Mouse (Mus musculus): Measurements from ENCODE around the gene Flt3l. TPM values are rescaled to one million over a fixed set of nuclear protein-coding genes. Genes with fewer than 3 reads are reported as not detected.

The Flt3l gene
- polyA plus RNA-seq, 1 experiment from 2014 or later, result 8.0 TPM

- WGBS (ENCODE audit: missing documents), result 87% methylated on average over 3 of the region's 3 CpGs
- Histone ChIP-seq H3K36me3 (ENCODE audit: inconsistent target) (no peaks in the 10 kb centered on the region), H3K4me3 (ENCODE audit: inconsistent target) (no peak overlapping the region), H3K79me2 (ENCODE audit: inconsistent target) (no peaks in the 10 kb centered on the region), H3K27ac (no peak overlapping the region)
Measured at GRCm38 (mm10) chr7:45169495-45169894, 33.3 kb upstream of the Flt3l start.

GRCm38 (mm10) chr7:45168656-45169055, 32.4 kb upstream of the Flt3l start:
- 15% methylated on average over 21 of the region's 24 CpGs for WGBS (ENCODE audit: missing documents)
- Histone ChIP-seq H3K27ac (no peak overlapping the region), H3K79me2 (ENCODE audit: inconsistent target) (no peaks in the 10 kb centered on the region), H3K36me3 (ENCODE audit: inconsistent target) (no peaks in the 10 kb centered on the region), H3K4me3 (ENCODE audit: inconsistent target) (no peak overlapping the region)

- Histone ChIP-seq H3K4me3 (ENCODE audit: inconsistent target) (no peak overlapping the region), H3K79me2 (ENCODE audit: inconsistent target) (no peaks in the 10 kb centered on the region), H3K36me3 (ENCODE audit: inconsistent target) (no peaks in the 10 kb centered on the region), H3K27ac (no peak overlapping the region)
- WGBS (ENCODE audit: missing documents), result 13% methylated on average over 19 of the region's 19 CpGs
Measured at GRCm38 (mm10) chr7:45167761-45168445, 31.7 kb upstream of the Flt3l start.

GRCm38 (mm10) chr7:45166950-45167401, 30.7 kb upstream of the Flt3l start:
- Histone ChIP-seq H3K79me2 (ENCODE audit: inconsistent target) (no peaks in the 10 kb centered on the region), H3K4me3 (ENCODE audit: inconsistent target) (no peak overlapping the region), H3K36me3 (ENCODE audit: inconsistent target) (no peaks in the 10 kb centered on the region), H3K27ac (no peak overlapping the region)
- whole genome bisulfite sequencing (ENCODE audit: missing documents), result 41% methylated on average over 6 of the region's 10 CpGs

GRCm38 (mm10) chr7:45165701-45166100, 29.5 kb upstream of the Flt3l start:
- Histone ChIP-seq H3K4me3 (ENCODE audit: inconsistent target) (no peak overlapping the region), H3K79me2 (ENCODE audit: inconsistent target) (no peaks in the 10 kb centered on the region), H3K27ac (no peak overlapping the region), H3K36me3 (ENCODE audit: inconsistent target) (no peaks in the 10 kb centered on the region)
- WGBS (ENCODE audit: missing documents), result 82% methylated on average over 11 of the region's 11 CpGs

GRCm38 (mm10) chr7:45164833-45165232, 28.6 kb upstream of the Flt3l start:
- H3K27ac ChIP-seq, result no peak overlapping the region
- no peaks in the 10 kb centered on the region for H3K79me2 ChIP-seq (ENCODE audit: inconsistent target)
- WGBS (ENCODE audit: missing documents), result 78% methylated on average over 5 of the region's 5 CpGs
- H3K4me3 ChIP-seq (ENCODE audit: inconsistent target), result no peak overlapping the region
- peaks cover 3% of the 10 kb centered on the region; the same call in 1 of the 2 replicates for H3K36me3 ChIP-seq (ENCODE audit: inconsistent target)

- Histone ChIP-seq H3K4me3 (ENCODE audit: inconsistent target) (no peak within 1 kb of the TSS), H3K36me3 (ENCODE audit: inconsistent target) (peaks cover 8% of the 10 kb centered on the region; the same call in 1 of the 2 replicates), H3K27ac (no peak within 1 kb of the TSS), H3K79me2 (ENCODE audit: inconsistent target) (no peaks in the 10 kb centered on the region)
- WGBS (ENCODE audit: missing documents), result 5% methylated on average over 38 of the region's 41 CpGs
Measured at GRCm38 (mm10) chr7:45163735-45164490, 27.7 kb upstream of the Flt3l start, which contains the start of gene Slc17a7. Gene Slc17a7, plus strand, starts transcription at chr7:45163949.

- 68% methylated on average over 9 of the region's 9 CpGs for WGBS (ENCODE audit: missing documents)
Measured at GRCm38 (mm10) chr7:45162996-45163615, 26.9 kb upstream of the Flt3l start.

GRCm38 (mm10) chr7:45162551-45162950, 26.3 kb upstream of the Flt3l start:
- Histone ChIP-seq H3K79me2 (ENCODE audit: inconsistent target) (no peaks in the 10 kb centered on the region), H3K36me3 (ENCODE audit: inconsistent target) (peaks cover 16% of the 10 kb centered on the region; the same call in 1 of the 2 replicates), H3K27ac (no peak overlapping the region), H3K4me3 (ENCODE audit: inconsistent target) (no peak overlapping the region)
- 30% methylated on average over 6 of the region's 6 CpGs for WGBS (ENCODE audit: missing documents)

More at GRCm38 (mm10) chr7:45162996-45163615, 26.9 kb upstream of the Flt3l start:
- Histone ChIP-seq H3K36me3 (ENCODE audit: inconsistent target) (peaks cover 14% of the 10 kb centered on the region; the same call in 1 of the 2 replicates), H3K79me2 (ENCODE audit: inconsistent target) (no peaks in the 10 kb centered on the region), H3K27ac (no peak overlapping the region), H3K4me3 (ENCODE audit: inconsistent target) (no peak overlapping the region)

- peaks cover 16% of the 10 kb centered on the region; the same call in 1 of the 2 replicates for H3K36me3 ChIP-seq (ENCODE audit: inconsistent target)
- WGBS (ENCODE audit: missing documents), result 5% methylated on average over 35 of the region's 35 CpGs
- H3K27ac ChIP-seq, result no peak overlapping the region
- H3K4me3 ChIP-seq (ENCODE audit: inconsistent target), result no peak overlapping the region
- no peaks in the 10 kb centered on the region for H3K79me2 ChIP-seq (ENCODE audit: inconsistent target)
Measured at GRCm38 (mm10) chr7:45161612-45162473, 25.6 kb upstream of the Flt3l start.

- H3K4me3 ChIP-seq (ENCODE audit: inconsistent target), result no peak overlapping the region
- H3K36me3 ChIP-seq (ENCODE audit: inconsistent target), result peaks cover 16% of the 10 kb centered on the region; the same call in 1 of the 2 replicates
- no peaks in the 10 kb centered on the region for H3K79me2 ChIP-seq (ENCODE audit: inconsistent target)
- 80% methylated on average over 2 of the region's 3 CpGs for WGBS (ENCODE audit: missing documents)
- no peak overlapping the region for H3K27ac ChIP-seq
Measured at GRCm38 (mm10) chr7:45160866-45161265, 24.6 kb upstream of the Flt3l start.

GRCm38 (mm10) chr7:45160316-45160800, 24.1 kb upstream of the Flt3l start:
- Histone ChIP-seq H3K4me3 (ENCODE audit: inconsistent target) (no peak overlapping the region), H3K36me3 (ENCODE audit: inconsistent target) (peaks cover 16% of the 10 kb centered on the region; the same call in 1 of the 2 replicates), H3K27ac (no peak overlapping the region), H3K79me2 (ENCODE audit: inconsistent target) (no peaks in the 10 kb centered on the region)
- WGBS (ENCODE audit: missing documents), result 94% methylated on average over 5 of the region's 6 CpGs

GRCm38 (mm10) chr7:45158991-45159390, 22.8 kb upstream of the Flt3l start:
- 100% methylated on average over 5 of the region's 6 CpGs for WGBS (ENCODE audit: missing documents)

GRCm38 (mm10) chr7:45157459-45157858, 21.2 kb upstream of the Flt3l start:
- H3K79me2 ChIP-seq (ENCODE audit: inconsistent target), result no peaks in the 10 kb centered on the region
- H3K36me3 ChIP-seq (ENCODE audit: inconsistent target), result peaks cover 16% of the 10 kb centered on the region; the same call in 1 of the 2 replicates
- no peak overlapping the region for H3K27ac ChIP-seq
- no peak overlapping the region for H3K4me3 ChIP-seq (ENCODE audit: inconsistent target)
- 95% methylated on average over 14 of the region's 14 CpGs for WGBS (ENCODE audit: missing documents)

More at GRCm38 (mm10) chr7:45158991-45159390, 22.8 kb upstream of the Flt3l start:
- Histone ChIP-seq H3K36me3 (ENCODE audit: inconsistent target) (peaks cover 16% of the 10 kb centered on the region; the same call in 1 of the 2 replicates), H3K27ac (no peak overlapping the region), H3K4me3 (ENCODE audit: inconsistent target) (no peak overlapping the region), H3K79me2 (ENCODE audit: inconsistent target) (no peaks in the 10 kb centered on the region)

Data from macrophage (primary cell).